Mouse (Mus musculus) myocyte (in vitro differentiated cells): ENCODE measurements around the gene Hba-x. TPM values are rescaled to one million over a fixed set of nuclear protein-coding genes. Genes with fewer than 3 reads are reported as not detected.

Source experiments
- H3K27me3 ChIP-seq: one replicate; pipeline ENCODE4 v1.6.1; 2011; ENCODE audit not compliant: control insufficient read depth, insufficient read depth, insufficient read length
- H3K36me3 ChIP-seq: one replicate; pipeline ENCODE4 v1.6.1; 2011; ENCODE audit not compliant: control insufficient read depth, insufficient read depth
- H3K4me2 ChIP-seq: one replicate; pipeline ENCODE4 v1.6.1; 2011; ENCODE audit warnings: low read depth, control low read depth
- H3K4me3 ChIP-seq: one replicate; pipeline ENCODE4 v1.5.1; 2011; ENCODE audit warnings: mild to moderate bottlenecking, control low read depth, moderate library complexity
- H3K79me2 ChIP-seq: one replicate; pipeline ENCODE4 v1.6.1; 2011; ENCODE audit not compliant: control insufficient read depth, insufficient read depth
- H3ac ChIP-seq: one replicate; pipeline ENCODE4 v1.6.1; 2011; ENCODE audit not compliant: control insufficient read depth, insufficient read length
- CEBPB ChIP-seq: IDR thresholded peaks from 2 replicates; pipeline ENCODE4 v1.6.1; 2011; ENCODE audit warnings: mild to moderate bottlenecking, moderate library complexity; ENCODE audit not compliant: poor library complexity, insufficient read depth, severe bottlenecking
- E2F4 ChIP-seq: IDR thresholded peaks from one replicate; pipeline ENCODE4 v1.6.1; 2011; ENCODE audit warnings: mild to moderate bottlenecking, control low read depth, moderate library complexity; ENCODE audit not compliant: insufficient read depth
- MAX ChIP-seq: IDR thresholded peaks from one replicate; pipeline ENCODE4 v1.6.1; 2011; ENCODE audit warnings: low read depth, mild to moderate bottlenecking, control low read depth
- MYOD1 ChIP-seq, 3 experiments: IDR thresholded peaks; one replicate each; pipeline ENCODE4 v1.6.1; 2011; ENCODE audit warnings: control low read depth in 2 of 3, low read depth in 2 of 3, mild to moderate bottlenecking in 2 of 3, moderate library complexity in 1 of 3; ENCODE audit not compliant: insufficient read length in 2 of 3, control insufficient read depth in 1 of 3
- MYOG ChIP-seq, 3 experiments: IDR thresholded peaks; one replicate each; pipeline ENCODE4 v1.6.1; 2011; ENCODE audit warnings: control low read depth in 2 of 3, low read depth in 2 of 3, mild to moderate bottlenecking in 2 of 3; ENCODE audit not compliant: insufficient read length in 2 of 3, control insufficient read depth in 1 of 3, insufficient read depth in 1 of 3
- POLR2A ChIP-seq: IDR thresholded peaks from one replicate; pipeline ENCODE4 v1.6.1; 2011; ENCODE audit warnings: low read depth, mild to moderate bottlenecking, control low read depth, moderate library complexity; ENCODE audit not compliant: insufficient read length
- POLR2AphosphoS2 ChIP-seq: IDR thresholded peaks from one replicate; pipeline ENCODE4 v1.6.1; 2011; ENCODE audit warnings: low read depth, control low read depth; ENCODE audit not compliant: insufficient read length
- REST ChIP-seq: IDR thresholded peaks from one replicate; pipeline ENCODE4 v1.6.1; 2011; ENCODE audit warnings: mild to moderate bottlenecking, control low read depth, moderate library complexity; ENCODE audit not compliant: insufficient read depth, insufficient read length
- SRF ChIP-seq: IDR thresholded peaks from one replicate; pipeline ENCODE4 v1.6.1; 2011; ENCODE audit warnings: low read depth; ENCODE audit not compliant: control insufficient read depth, insufficient read length
- TCF12 ChIP-seq: IDR thresholded peaks from one replicate; pipeline ENCODE4 v1.6.1; 2011; ENCODE audit warnings: mild to moderate bottlenecking, control low read depth; ENCODE audit not compliant: poor library complexity, insufficient read depth, severe bottlenecking
- TCF3 ChIP-seq: IDR thresholded peaks from one replicate; pipeline ENCODE4 v1.6.1; 2011; ENCODE audit warnings: low read depth, control low read depth; ENCODE audit not compliant: insufficient read length
- USF1 ChIP-seq: IDR thresholded peaks from one replicate; pipeline ENCODE4 v1.6.1; 2011; ENCODE audit warnings: low read depth, mild to moderate bottlenecking, control low read depth, moderate library complexity
- polyA plus RNA-seq: library from polyadenylated mRNA; unstranded; fragments of >200 nt; fragmentation: generic; extraction: Trizol; gene quantifications from one replicate; pipeline ENCODE4 v1.2.1, GENCODE M21; 2012; ENCODE audit warnings: missing spikeins

The Hba-x gene
- not detected for polyA plus RNA-seq

DNA sequence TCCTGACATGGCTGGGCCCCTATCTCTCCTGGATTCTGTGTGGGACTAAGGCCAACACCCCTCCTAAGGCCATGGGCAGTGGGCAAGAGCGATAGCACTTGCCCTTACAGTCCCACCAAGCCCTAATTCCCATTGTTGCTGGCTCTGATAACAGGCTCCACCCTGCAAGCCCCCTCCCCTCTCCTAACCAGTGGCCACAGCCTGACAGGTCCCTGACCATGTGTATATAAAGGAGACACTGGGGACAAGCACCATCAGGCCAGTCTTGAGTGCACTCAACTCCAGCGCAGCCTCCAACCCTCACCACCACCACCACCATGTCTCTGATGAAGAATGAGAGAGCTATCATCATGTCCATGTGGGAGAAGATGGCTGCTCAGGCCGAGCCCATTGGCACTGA, at the start of gene Hba-x:
Gene Hba-x, plus strand, starts transcription at position 54 of the 400 bp plus-strand sequence.
- peaks cover 36% of the 10 kb centered on the region for H3K27me3 ChIP-seq
- no peak within 1 kb of the TSS for H3ac ChIP-seq
- H3K4me2 ChIP-seq = no peak within 1 kb of the TSS
- H3K79me2 ChIP-seq = no peaks in the 10 kb centered on the region
- H3K4me3 ChIP-seq = no peak within 1 kb of the TSS
- TF ChIP-seq POLR2AphosphoS2 = no peak
- TF ChIP-seq TCF3 = no peak
- no peak for TF ChIP-seq TCF12
- no peak for TF ChIP-seq E2F4
- TF ChIP-seq SRF = no peak
- TF ChIP-seq CEBPB = no peak
- no peak for TF ChIP-seq REST
- TF ChIP-seq MYOD1 (IDR thresholded peaks at IDR 0.05; ENCODE audit: control insufficient read depth in 1 of 3, insufficient read length in 2 of 3, low read depth in 2 of 3) = no peak
- no peaks in the 10 kb centered on the region for H3K36me3 ChIP-seq

DNA sequence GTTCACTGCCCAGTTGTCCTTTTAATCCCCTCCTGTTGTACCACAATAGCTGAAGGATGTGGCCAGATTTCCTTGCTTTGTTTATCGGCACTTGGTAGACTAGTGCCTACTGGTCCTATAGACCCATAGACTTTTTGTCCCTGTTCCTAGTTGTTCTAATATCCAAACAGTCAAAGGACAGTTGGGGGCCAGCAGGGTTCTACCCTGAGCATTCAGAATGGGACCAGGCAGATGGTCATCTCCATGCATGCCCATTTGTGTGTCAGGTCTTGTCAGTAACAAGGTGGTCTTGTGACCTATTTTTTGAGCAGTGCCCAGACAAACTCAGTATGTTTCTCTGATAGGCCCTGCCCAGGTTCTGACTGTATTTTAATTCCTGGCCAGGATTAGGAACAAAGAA, 49.2 kb upstream of the Hba-x start:
- Histone ChIP-seq H3K4me3 (peak overlapping the region; percentile 35), H3ac (peak overlapping the region; percentile 44), H3K36me3 (peaks cover 5% of the 10 kb centered on the region), H3K4me2 (peak overlapping the region; percentile 77), H3K27me3 (no peaks in the 10 kb centered on the region), H3K79me2 (no peaks in the 10 kb centered on the region)
- TF ChIP-seq USF1 = no peak
- no peak for TF ChIP-seq POLR2AphosphoS2
- TF ChIP-seq TCF3 = no peak

DNA sequence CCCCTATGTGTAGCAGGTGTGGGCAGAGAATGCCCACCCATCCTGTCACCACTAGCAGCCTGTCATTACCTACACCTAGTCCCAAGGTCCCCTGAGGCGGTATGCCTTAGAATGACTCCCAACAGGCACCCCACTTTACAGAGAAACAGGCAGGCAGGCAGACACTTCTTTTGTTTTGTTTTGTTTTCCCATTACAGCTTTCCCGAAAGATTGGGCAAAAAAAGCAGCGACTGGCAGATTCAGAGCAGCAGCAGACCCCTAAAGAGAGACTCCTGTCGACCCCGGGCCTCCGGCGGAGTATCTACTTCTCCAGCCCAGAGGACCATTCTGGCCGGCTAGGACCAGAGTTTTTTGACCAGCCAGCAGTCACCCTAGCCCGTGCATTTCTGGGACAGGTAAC, 48.6 kb upstream of the Hba-x start:
- Histone ChIP-seq H3K4me3 (peak overlapping the region; percentile 35), H3ac (no peak overlapping the region), H3K27me3 (no peaks in the 10 kb centered on the region), H3K79me2 (no peaks in the 10 kb centered on the region), H3K4me2 (no peak overlapping the region), H3K36me3 (peaks cover 11% of the 10 kb centered on the region)
- TF ChIP-seq TCF3 = no peak
- TF ChIP-seq TCF12 = no peak

- no peak overlapping the region for H3K4me3 ChIP-seq
- H3K4me2 ChIP-seq = no peak overlapping the region
- H3K36me3 ChIP-seq = peaks cover 17% of the 10 kb centered on the region
- no peak for TF ChIP-seq MYOG (IDR thresholded peaks at IDR 0.05; ENCODE audit: control insufficient read depth in 1 of 3, insufficient read depth in 1 of 3, insufficient read length in 2 of 3, low read depth in 2 of 3)
- no peak for TF ChIP-seq POLR2A
- TF ChIP-seq USF1 = no peak
- TF ChIP-seq REST = no peak
- peak; percentile 52 for TF ChIP-seq POLR2AphosphoS2
- no peak for TF ChIP-seq CEBPB
- no peaks in the 10 kb centered on the region for H3K79me2 ChIP-seq
- no peak overlapping the region for H3ac ChIP-seq
- no peaks in the 10 kb centered on the region for H3K27me3 ChIP-seq
These were observed 47.8 kb upstream of the Hba-x start for GRCm38 (mm10) chr11:32228292-32228845.

DNA sequence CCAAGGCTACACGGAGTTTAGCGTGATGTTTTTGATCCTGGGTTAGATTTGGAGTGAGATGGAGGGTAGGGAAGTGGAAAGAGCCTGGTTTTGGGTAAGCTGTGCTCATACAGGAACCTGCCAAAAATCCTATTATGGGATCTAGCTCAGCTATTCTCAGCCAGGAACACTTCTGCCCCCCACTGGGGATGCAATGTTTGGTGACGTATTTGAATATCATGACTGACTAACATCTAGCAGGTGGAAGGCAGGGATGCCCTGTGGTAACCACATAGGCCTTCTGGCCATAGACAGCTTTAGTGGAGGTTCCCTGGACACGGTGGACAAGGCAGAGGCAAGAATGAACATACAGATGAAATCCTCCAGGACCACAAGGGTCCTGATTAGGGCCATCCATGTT, 46.0 kb upstream of the Hba-x start:
- peaks cover 25% of the 10 kb centered on the region for H3K36me3 ChIP-seq
- H3K27me3 ChIP-seq = no peaks in the 10 kb centered on the region
- no peak overlapping the region for H3K4me2 ChIP-seq
- H3K4me3 ChIP-seq = no peak overlapping the region
- no peak for TF ChIP-seq CEBPB
- TF ChIP-seq POLR2AphosphoS2 = no peak
- TF ChIP-seq MYOG (IDR thresholded peaks at IDR 0.05; ENCODE audit: control insufficient read depth in 1 of 3, insufficient read depth in 1 of 3, insufficient read length in 2 of 3, low read depth in 2 of 3) = no peak
- no peak for TF ChIP-seq SRF
- TF ChIP-seq USF1 = no peak
- no peak for TF ChIP-seq MYOD1 (IDR thresholded peaks at IDR 0.05; ENCODE audit: control insufficient read depth in 1 of 3, insufficient read length in 2 of 3, low read depth in 2 of 3)
- TF ChIP-seq TCF12 = no peak
- no peak for TF ChIP-seq MAX
- no peak for TF ChIP-seq REST
- TF ChIP-seq TCF3 = no peak
- no peak for TF ChIP-seq POLR2A
- no peak overlapping the region for H3ac ChIP-seq
- H3K79me2 ChIP-seq = no peaks in the 10 kb centered on the region
